Mouse (Mus musculus): ENCODE measurements around the gene Fbxo8. TPM values are rescaled to one million over a fixed set of nuclear protein-coding genes. Genes with fewer than 3 reads are reported as not detected.

Gene Fbxo8
- polyA plus RNA-seq, 1 experiment from 2014 or later, result 45.0 TPM

Small RNA genes lying within 50 kb of the gene (microRNA-seq; reads per million reads assigned to microRNA genes)
- not detected for gene Gm25992

Other genes with a start within 250 kb of the Fbxo8 start
- 26.3 and 27.1 TPM in 2 replicates for gene Cep44, start within 50 bp of the Fbxo8 start, polyA plus RNA-seq (2016; fragmentation: Nextera tagmentation; extraction: Ambion mirVana)

Data from liver, embryonic 12.5 days (tissue).